Mouse (Mus musculus): ENCODE measurements around the gene Nbea.

DNA sequence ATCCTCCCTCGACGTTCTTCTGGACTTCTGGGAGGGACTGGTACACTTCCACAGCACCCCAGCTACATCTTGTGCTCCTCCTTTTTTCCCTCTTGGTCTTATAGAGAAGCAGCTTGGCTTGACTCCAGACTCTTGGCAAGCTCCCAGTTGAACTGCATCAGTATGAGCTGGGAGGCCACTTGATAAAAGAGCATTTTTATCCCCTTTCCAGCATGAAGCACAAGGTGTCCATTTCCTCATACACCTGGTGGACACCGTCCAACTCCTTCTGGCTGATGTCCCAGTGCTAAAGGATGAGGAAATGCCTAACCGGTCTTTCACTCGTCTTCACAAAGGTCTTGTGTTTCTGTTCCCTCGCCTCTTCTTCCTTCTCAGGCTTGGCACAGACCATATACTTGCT lies 115.7 kb downstream of the Nbea start:
- TF ChIP-seq MAFK (IDR thresholded peaks at IDR 0.05; ENCODE audit: insufficient read depth, low read depth, low read length) (no peak), ZNF384 (IDR thresholded peaks at IDR 0.05; ENCODE audit: low read depth, low read length) (no peak), ZC3H11A (IDR thresholded peaks at IDR 0.05; ENCODE audit: borderline replicate concordance, low read depth, low read length) (no peak), HCFC1 (IDR thresholded peaks at IDR 0.05; ENCODE audit: borderline replicate concordance, insufficient read depth, low read length) (no peak), CHD2 (IDR thresholded peaks at IDR 0.05; ENCODE audit: low read depth, low read length) (no peak)

Measured in ES-E14 (cell line).